Comparison of ENCODE assay signal across 8 mouse cellular contexts in genomic region chr3:146150560-146150959, GRCm38 (mm10). TPM values are rescaled to one million over a fixed set of nuclear protein-coding genes. Genes with fewer than 3 reads are reported as not detected.
A peak's percentile ranks its signal among the peaks of the same experiment; 100 is the strongest.
DNase-seq lines count a peak whose midpoint lies in the region; ATAC-seq and TF ChIP-seq lines count a peak whose summit lies in the region.

No protein-coding gene starts in this region.

- H3K9ac ChIP-seq in heart, postnatal 0 days (replicated peaks; ENCODE audit: low read depth, low read length), result no peak overlapping the region
- H3K9ac ChIP-seq in midbrain, embryonic 11.5 days (ENCODE audit: low read length), result no peak overlapping the region

- 32% methylated on average over 11 of the region's 11 CpGs for WGBS in heart, embryonic 10.5 days
- WGBS in heart, postnatal 0 days, result 30% methylated on average over 11 of the region's 11 CpGs
- WGBS in midbrain, embryonic 11.5 days, result 27% methylated on average over 11 of the region's 11 CpGs

- H3K4me3 ChIP-seq in heart, embryonic 10.5 days, result peak overlapping the region; percentile 65
- peak overlapping the region; percentile 53 for H3K4me3 ChIP-seq in heart, postnatal 0 days (ENCODE audit: low read depth, low read length)
- no peak overlapping the region for H3K4me3 ChIP-seq in midbrain, embryonic 11.5 days (ENCODE audit: low read depth, low read length)

- H3K36me3 ChIP-seq in heart, embryonic 10.5 days, result no peaks in the 10 kb centered on the region
- no peaks in the 10 kb centered on the region for H3K36me3 ChIP-seq in heart, postnatal 0 days (replicated peaks; ENCODE audit: control insufficient read depth, insufficient read depth, low read length)
- no peaks in the 10 kb centered on the region for H3K36me3 ChIP-seq in midbrain, embryonic 11.5 days (ENCODE audit: control insufficient read depth, insufficient read depth, low read length)

- H3K27me3 ChIP-seq in heart, embryonic 10.5 days (ENCODE audit: insufficient read depth, poor library complexity, severe bottlenecking), result peaks cover 45% of the 10 kb centered on the region
- peaks cover 15% of the 10 kb centered on the region; the same call in 1 of the 2 replicates for H3K27me3 ChIP-seq in heart, postnatal 0 days (ENCODE audit: control insufficient read depth, insufficient read depth, low read length)
- peaks cover 12% of the 10 kb centered on the region for H3K27me3 ChIP-seq in midbrain, embryonic 11.5 days (ENCODE audit: control insufficient read depth, insufficient read depth, low read length)

- H3K27ac ChIP-seq in heart, embryonic 10.5 days, result no peak overlapping the region
- H3K27ac ChIP-seq in heart, postnatal 0 days (ENCODE audit: low read depth), result no peak overlapping the region
- H3K27ac ChIP-seq in midbrain, embryonic 11.5 days (ENCODE audit: low read depth, low read length), result no peak overlapping the region

- peak overlapping the region; percentile 71 for H3K4me2 ChIP-seq in heart, postnatal 0 days (ENCODE audit: low read depth, low read length)
- H3K4me2 ChIP-seq in midbrain, embryonic 11.5 days, result peak overlapping the region; percentile 83

- H3K4me1 ChIP-seq in heart, embryonic 10.5 days, result peaks cover 24% of the 10 kb centered on the region
- H3K4me1 ChIP-seq in heart, postnatal 0 days (ENCODE audit: control insufficient read depth, insufficient read depth), result peaks cover 3% of the 10 kb centered on the region; the same call in 1 of the 2 replicates
- peaks cover 6% of the 10 kb centered on the region; the same call in 1 of the 2 replicates for H3K4me1 ChIP-seq in midbrain, embryonic 11.5 days (ENCODE audit: control insufficient read depth, insufficient read depth, low read length)

- TF ChIP-seq EP300 in heart, postnatal 0 days (IDR thresholded peaks at IDR 0.05; ENCODE audit: low read depth), result no peak

- TF ChIP-seq CTCF in heart, postnatal 0 days (IDR thresholded peaks at IDR 0.05; ENCODE audit: low read depth), result no peak

- no peak for DNase-seq in heart, embryonic 10.5 days (ENCODE audit: low spot score)
- no peak for DNase-seq in heart, postnatal 14 days
- DNase-seq in heart, postnatal 0 days (ENCODE audit: low spot score), result no peak
- peak; percentile 15 to 42 for DNase-seq in kidney, postnatal 4 days
- DNase-seq in midbrain, embryonic 11.5 days (ENCODE audit: low spot score, missing footprints), result peak; percentile 90
- peak; percentile 38 to 62 for DNase-seq in thymus, postnatal 36 days
- no peak for DNase-seq in layer of hippocampus, adult 8-10 months (ENCODE audit: low spot score in 2 of 2)
- DNase-seq in MN1 (ENCODE audit: low spot score), result no peak

- H3K9me3 ChIP-seq in heart, embryonic 10.5 days, result no peaks in the 10 kb centered on the region
- no peaks in the 10 kb centered on the region for H3K9me3 ChIP-seq in heart, postnatal 0 days (replicated peaks; ENCODE audit: control insufficient read depth, low read length)
- H3K9me3 ChIP-seq in midbrain, embryonic 11.5 days (ENCODE audit: control insufficient read depth, low read length), result no peaks in the 10 kb centered on the region

- ATAC-seq in heart, postnatal 0 days (ENCODE audit: insufficient read depth, low read depth), result no peak
- ATAC-seq in midbrain, embryonic 11.5 days (ENCODE audit: low FRiP score), result no peak; the same call in 1 of the 2 replicates

- intact Hi-C loops in heart, postnatal 14 days (cut with DNase I), result no loop called here

RNA-seq across cellular contexts. Expression of gene Mcoln2, which starts 0.9 kb away (rescaled TPM):
- 0.18 and 0.44 TPM in 2 replicates for polyA plus RNA-seq in heart, embryonic 10.5 days (2016; fragmentation: Nextera tagmentation; extraction: Ambion mirVana)
- total RNA-seq in heart, postnatal 14 days (2021), result under 1 TPM; 0.12 to 0.29 TPM
- total RNA-seq in heart, postnatal 0 days (2014; rRNA removed; ENCODE audit: low replicate concordance), result not detected in 2 replicates
- 0.14 and 0.21 TPM in 2 replicates for polyA plus RNA-seq in heart, postnatal 0 days (2015; fragmentation: Nextera tagmentation; extraction: Ambion mirVana)
- 0.37 and 0.46 TPM in 2 replicates for polyA plus RNA-seq in midbrain, embryonic 11.5 days (2014; fragmentation: Nextera tagmentation; extraction: Ambion mirVana)
- total RNA-seq in layer of hippocampus, adult 8-10 months (2022), result under 1 TPM in 2 of 4 experiments, not detected in 2; 0.34 to 0.36 TPM

RNA-seq across cellular contexts. Expression of gene Mcoln3, which starts 33.3 kb away (rescaled TPM):
- 1.5 and 3.6 TPM in 2 replicates for polyA plus RNA-seq in heart, embryonic 10.5 days (2016; fragmentation: Nextera tagmentation; extraction: Ambion mirVana)
- total RNA-seq in heart, postnatal 14 days (2021), result under 1 TPM in 1 of 2 experiments, not detected in 1; 0.34 TPM
- 0.04 TPM in 1 of 2 replicates, not detected in the other for total RNA-seq in heart, postnatal 0 days (2014; rRNA removed; ENCODE audit: low replicate concordance)
- polyA plus RNA-seq in heart, postnatal 0 days (2015; fragmentation: Nextera tagmentation; extraction: Ambion mirVana), result 0.19 and 0.20 TPM in 2 replicates
- polyA plus RNA-seq in midbrain, embryonic 11.5 days (2014; fragmentation: Nextera tagmentation; extraction: Ambion mirVana), result 3.6 and 5.1 TPM in 2 replicates
- total RNA-seq in layer of hippocampus, adult 8-10 months (2022), result not detected

RNA-seq across cellular contexts. Expression of gene Wdr63, which starts 42.6 kb away (rescaled TPM):
- 0.38 and 0.48 TPM in 2 replicates for polyA plus RNA-seq in heart, embryonic 10.5 days (2016; fragmentation: Nextera tagmentation; extraction: Ambion mirVana)
- under 1 TPM in 1 of 2 experiments, not detected in 1; 0.55 TPM for total RNA-seq in heart, postnatal 14 days (2021)
- total RNA-seq in heart, postnatal 0 days (2014; rRNA removed; ENCODE audit: low replicate concordance), result not detected in 2 replicates
- 0.12 TPM in 1 of 2 replicates, not detected in the other for polyA plus RNA-seq in heart, postnatal 0 days (2015; fragmentation: Nextera tagmentation; extraction: Ambion mirVana)
- not detected in 2 replicates for polyA plus RNA-seq in midbrain, embryonic 11.5 days (2014; fragmentation: Nextera tagmentation; extraction: Ambion mirVana)
- 1 to 10 TPM in 2 of 4 experiments, under 1 TPM in 2; 0.67 to 1.7 (median 0.96) TPM for total RNA-seq in layer of hippocampus, adult 8-10 months (2022)

Comparison
In these comparisons a context has a peak if more than half of its experiments do, and no peak if none do; other contexts are left out.
1. DNase-seq: peak in kidney, postnatal 4 days (2 of 2), midbrain, embryonic 11.5 days (single experiment) and thymus, postnatal 36 days (2 of 2); none in heart, embryonic 10.5 days (single experiment), heart, postnatal 14 days (0 of 2), heart, postnatal 0 days (single experiment), layer of hippocampus, adult 8-10 months (0 of 2) and MN1 (single experiment).